Mouse (Mus musculus): Measurements from ENCODE around the gene Acsm4. TPM values are rescaled to one million over a fixed set of nuclear protein-coding genes. Genes with fewer than 3 reads are reported as not detected.

The Acsm4 gene
- polyA plus RNA-seq, 1 experiment = not detected

- H3K4me3 ChIP-seq = no peak overlapping the region
These were observed 54.5 kb downstream of the Acsm4 start for GRCm38 (mm10) chr7:119744321-119744720.

GRCm38 (mm10) chr7:119745869-119746268 lies 56.0 kb downstream of the Acsm4 start:
- TF ChIP-seq POLR2AphosphoS2 (IDR thresholded peaks at IDR 0.05; ENCODE audit: insufficient read length, low read depth) (no peak), TCF3 (IDR thresholded peaks at IDR 0.05; ENCODE audit: insufficient read length, low read depth) (no peak)
- Histone ChIP-seq H3K79me2 (ENCODE audit: control insufficient read depth, insufficient read depth) (no peaks in the 10 kb centered on the region), H3K36me3 (ENCODE audit: control insufficient read depth, insufficient read depth) (no peaks in the 10 kb centered on the region), H3K4me3 (no peak overlapping the region), H3K27me3 (ENCODE audit: control insufficient read depth, insufficient read depth, insufficient read length) (no peaks in the 10 kb centered on the region), H3K4me2 (ENCODE audit: low read depth) (no peak overlapping the region), H3ac (ENCODE audit: control insufficient read depth, insufficient read length) (no peak overlapping the region)

More at GRCm38 (mm10) chr7:119744321-119744720, 54.5 kb downstream of the Acsm4 start:
- no peaks in the 10 kb centered on the region for H3K79me2 ChIP-seq (ENCODE audit: control insufficient read depth, insufficient read depth)
- H3K4me2 ChIP-seq (ENCODE audit: low read depth) = no peak overlapping the region
- H3K36me3 ChIP-seq (ENCODE audit: control insufficient read depth, insufficient read depth) = no peaks in the 10 kb centered on the region
- no peak overlapping the region for H3ac ChIP-seq (ENCODE audit: control insufficient read depth, insufficient read length)
- H3K27me3 ChIP-seq (ENCODE audit: control insufficient read depth, insufficient read depth, insufficient read length) = no peaks in the 10 kb centered on the region
- TF ChIP-seq REST (IDR thresholded peaks at IDR 0.05; ENCODE audit: insufficient read depth, insufficient read length) (no peak), POLR2AphosphoS2 (IDR thresholded peaks at IDR 0.05; ENCODE audit: insufficient read length, low read depth) (no peak), TCF3 (IDR thresholded peaks at IDR 0.05; ENCODE audit: insufficient read length, low read depth) (no peak), USF1 (IDR thresholded peaks at IDR 0.05; ENCODE audit: low read depth) (no peak), MYOD1 (IDR thresholded peaks at IDR 0.05; ENCODE audit: control insufficient read depth in 1 of 3, insufficient read length in 2 of 3, low read depth in 2 of 3) (no peak)

- H3K79me2 ChIP-seq (ENCODE audit: control insufficient read depth, insufficient read depth) = no peaks in the 10 kb centered on the region
- H3K27me3 ChIP-seq (ENCODE audit: control insufficient read depth, insufficient read depth, insufficient read length) = no peaks in the 10 kb centered on the region
- TF ChIP-seq SRF (IDR thresholded peaks at IDR 0.05; ENCODE audit: control insufficient read depth, insufficient read length, low read depth) (no peak), MYOD1 (IDR thresholded peaks at IDR 0.05; ENCODE audit: control insufficient read depth in 1 of 3, insufficient read length in 2 of 3, low read depth in 2 of 3) (no peak), TCF12 (IDR thresholded peaks at IDR 0.05; ENCODE audit: insufficient read depth, poor library complexity, severe bottlenecking) (no peak), POLR2AphosphoS2 (IDR thresholded peaks at IDR 0.05; ENCODE audit: insufficient read length, low read depth) (no peak), REST (IDR thresholded peaks at IDR 0.05; ENCODE audit: insufficient read depth, insufficient read length) (no peak), USF1 (IDR thresholded peaks at IDR 0.05; ENCODE audit: low read depth) (no peak), MAX (IDR thresholded peaks at IDR 0.05; ENCODE audit: low read depth) (no peak)
- H3K4me2 ChIP-seq (ENCODE audit: low read depth) = no peak overlapping the region
- no peak overlapping the region for H3ac ChIP-seq (ENCODE audit: control insufficient read depth, insufficient read length)
- no peak overlapping the region for H3K4me3 ChIP-seq
- H3K36me3 ChIP-seq (ENCODE audit: control insufficient read depth, insufficient read depth) = no peaks in the 10 kb centered on the region
These were observed 58.9 kb downstream of the Acsm4 start for GRCm38 (mm10) chr7:119748761-119749160.

DNA sequence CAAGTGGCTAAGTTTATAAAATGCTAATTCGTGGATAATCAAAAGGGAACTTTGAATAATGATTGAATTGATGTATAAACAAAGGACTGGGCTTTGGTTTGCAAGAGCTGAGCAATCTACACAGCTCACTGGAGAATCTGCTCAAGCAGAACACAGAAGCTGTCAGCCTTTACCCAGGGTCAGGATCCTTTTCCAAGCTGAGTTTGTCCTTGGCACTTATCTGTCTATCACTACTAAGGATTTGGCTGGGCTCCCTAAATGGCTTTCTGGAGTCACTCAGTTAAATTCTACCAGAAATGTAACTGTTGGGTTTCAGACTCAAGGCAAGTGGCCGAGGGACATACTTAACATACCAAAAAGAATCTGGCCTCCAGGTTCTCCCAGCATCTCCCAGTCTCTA lies 60.1 kb downstream of the Acsm4 start:
- TF ChIP-seq TCF12 (IDR thresholded peaks at IDR 0.05; ENCODE audit: insufficient read depth, poor library complexity, severe bottlenecking) (no peak), MYOD1 (IDR thresholded peaks at IDR 0.05; ENCODE audit: control insufficient read depth in 1 of 3, insufficient read length in 2 of 3, low read depth in 2 of 3) (no peak), CEBPB (IDR thresholded peaks at IDR 0.05; ENCODE audit: insufficient read depth, poor library complexity, severe bottlenecking) (no peak), SRF (IDR thresholded peaks at IDR 0.05; ENCODE audit: control insufficient read depth, insufficient read length, low read depth) (no peak), TCF3 (IDR thresholded peaks at IDR 0.05; ENCODE audit: insufficient read length, low read depth) (no peak), E2F4 (IDR thresholded peaks at IDR 0.05; ENCODE audit: insufficient read depth) (no peak), POLR2AphosphoS2 (IDR thresholded peaks at IDR 0.05; ENCODE audit: insufficient read length, low read depth) (no peak), MAX (IDR thresholded peaks at IDR 0.05; ENCODE audit: low read depth) (no peak), USF1 (IDR thresholded peaks at IDR 0.05; ENCODE audit: low read depth) (no peak), REST (IDR thresholded peaks at IDR 0.05; ENCODE audit: insufficient read depth, insufficient read length) (no peak), POLR2A (IDR thresholded peaks at IDR 0.05; ENCODE audit: insufficient read length, low read depth) (no peak)
- Histone ChIP-seq H3K4me2 (ENCODE audit: low read depth) (no peak overlapping the region), H3K79me2 (ENCODE audit: control insufficient read depth, insufficient read depth) (no peaks in the 10 kb centered on the region)

DNA sequence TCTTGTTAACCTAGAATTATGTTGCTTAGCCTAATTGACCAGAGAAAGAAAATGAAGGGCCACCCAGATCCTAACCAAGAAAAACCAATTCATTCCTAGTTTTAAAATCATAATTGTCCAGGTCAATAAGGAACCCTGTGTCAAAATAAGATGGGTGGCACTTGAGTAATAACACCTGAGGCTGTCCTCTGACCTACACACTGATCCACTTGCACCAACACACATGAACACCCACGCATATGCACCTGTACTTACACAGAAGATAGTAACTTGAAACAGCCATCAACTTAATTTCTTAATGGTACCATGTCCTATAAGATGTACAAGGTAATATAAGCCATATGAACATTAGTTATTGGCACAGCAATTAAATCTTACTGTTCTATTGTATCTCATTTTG lies 63.9 kb downstream of the Acsm4 start:
- TF ChIP-seq E2F4 (IDR thresholded peaks at IDR 0.05; ENCODE audit: insufficient read depth) = no peak
- TF ChIP-seq MYOD1 (IDR thresholded peaks at IDR 0.05; ENCODE audit: control insufficient read depth in 1 of 3, insufficient read length in 2 of 3, low read depth in 2 of 3) = no peak
- no peak for TF ChIP-seq MAX (IDR thresholded peaks at IDR 0.05; ENCODE audit: low read depth)
- TF ChIP-seq TCF12 (IDR thresholded peaks at IDR 0.05; ENCODE audit: insufficient read depth, poor library complexity, severe bottlenecking) = no peak
- TF ChIP-seq SRF (IDR thresholded peaks at IDR 0.05; ENCODE audit: control insufficient read depth, insufficient read length, low read depth) = no peak
- TF ChIP-seq POLR2A (IDR thresholded peaks at IDR 0.05; ENCODE audit: insufficient read length, low read depth) = no peak
- TF ChIP-seq CEBPB (IDR thresholded peaks at IDR 0.05; ENCODE audit: insufficient read depth, poor library complexity, severe bottlenecking) = no peak
- no peak for TF ChIP-seq USF1 (IDR thresholded peaks at IDR 0.05; ENCODE audit: low read depth)
- TF ChIP-seq MYOG (IDR thresholded peaks at IDR 0.05; ENCODE audit: control insufficient read depth in 1 of 3, insufficient read depth in 1 of 3, insufficient read length in 2 of 3, low read depth in 2 of 3) = no peak
- no peak for TF ChIP-seq POLR2AphosphoS2 (IDR thresholded peaks at IDR 0.05; ENCODE audit: insufficient read length, low read depth)
- TF ChIP-seq TCF3 (IDR thresholded peaks at IDR 0.05; ENCODE audit: insufficient read length, low read depth) = no peak
- TF ChIP-seq REST (IDR thresholded peaks at IDR 0.05; ENCODE audit: insufficient read depth, insufficient read length) = no peak
- no peaks in the 10 kb centered on the region for H3K79me2 ChIP-seq (ENCODE audit: control insufficient read depth, insufficient read depth)
- no peak overlapping the region for H3K4me3 ChIP-seq
- no peak overlapping the region for H3ac ChIP-seq (ENCODE audit: control insufficient read depth, insufficient read length)
- H3K4me2 ChIP-seq (ENCODE audit: low read depth) = no peak overlapping the region
- H3K27me3 ChIP-seq (ENCODE audit: control insufficient read depth, insufficient read depth, insufficient read length) = no peaks in the 10 kb centered on the region
- H3K36me3 ChIP-seq (ENCODE audit: control insufficient read depth, insufficient read depth) = no peaks in the 10 kb centered on the region

More for the DNA sequence above, 60.1 kb downstream of the Acsm4 start:
- Histone ChIP-seq H3ac (ENCODE audit: control insufficient read depth, insufficient read length) (no peak overlapping the region), H3K36me3 (ENCODE audit: control insufficient read depth, insufficient read depth) (no peaks in the 10 kb centered on the region), H3K4me3 (no peak overlapping the region), H3K27me3 (ENCODE audit: control insufficient read depth, insufficient read depth, insufficient read length) (no peaks in the 10 kb centered on the region)

Data from myocyte (in vitro differentiated cells).